Mouse (Mus musculus): Measurements from ENCODE around the gene Meox1. TPM values are rescaled to one million over a fixed set of nuclear protein-coding genes. Genes with fewer than 3 reads are reported as not detected.

The Meox1 gene
- polyA plus RNA-seq (2014; fragmentation: Illumina TruSeq; extraction: RNeasy Lipid Tissue Mini Kit (QIAGEN cat#74804); ENCODE audit: low read depth, low replicate concordance) = 3.1 TPM

DNA sequence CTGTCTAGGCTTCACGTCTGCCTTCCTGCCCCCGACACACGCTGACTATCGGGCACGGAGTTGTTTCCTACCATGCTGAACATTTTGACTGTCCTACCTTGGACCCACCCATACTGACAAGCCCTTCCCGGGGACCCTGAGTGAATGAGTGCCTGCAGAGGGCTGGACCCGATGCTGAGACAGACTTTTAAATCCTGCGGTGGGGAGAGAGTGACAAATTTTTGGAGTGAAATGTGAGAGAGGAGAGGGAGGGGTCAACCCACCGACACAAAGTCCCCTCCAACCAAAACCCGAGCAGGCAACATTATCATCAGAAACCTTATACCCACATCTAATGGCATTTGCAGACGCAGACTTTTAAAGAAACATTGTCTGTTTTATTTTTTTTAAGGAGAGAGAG is at the start of gene Meox1:
Gene Meox1 (minus strand): TSS at position 171 of the 400 bp plus-strand sequence.

Other genes starting within 250 kb of the Meox1 start
- 21.8 TPM for gene Arl4d, start 228.8 kb downstream of the Meox1 start, polyA plus RNA-seq (2014; fragmentation: Illumina TruSeq; extraction: RNeasy Lipid Tissue Mini Kit (QIAGEN cat#74804); ENCODE audit: low read depth, low replicate concordance)
- gene Dhx8, start 161.5 kb downstream of the Meox1 start, polyA plus RNA-seq (2014; fragmentation: Illumina TruSeq; extraction: RNeasy Lipid Tissue Mini Kit (QIAGEN cat#74804); ENCODE audit: low read depth, low replicate concordance) = 15.2 TPM
- 40.5 TPM for gene Etv4, start 109.0 kb downstream of the Meox1 start, polyA plus RNA-seq (2014; fragmentation: Illumina TruSeq; extraction: RNeasy Lipid Tissue Mini Kit (QIAGEN cat#74804); ENCODE audit: low read depth, low replicate concordance)
- not detected for gene Sost, start 72.6 kb upstream of the Meox1 start, polyA plus RNA-seq (2014; fragmentation: Illumina TruSeq; extraction: RNeasy Lipid Tissue Mini Kit (QIAGEN cat#74804); ENCODE audit: low read depth, low replicate concordance)
- gene Cfap97d1, start 89.9 kb upstream of the Meox1 start, polyA plus RNA-seq (2014; fragmentation: Illumina TruSeq; extraction: RNeasy Lipid Tissue Mini Kit (QIAGEN cat#74804); ENCODE audit: low read depth, low replicate concordance) = 1.6 TPM
- gene Dusp3, start 92.6 kb upstream of the Meox1 start, polyA plus RNA-seq (2014; fragmentation: Illumina TruSeq; extraction: RNeasy Lipid Tissue Mini Kit (QIAGEN cat#74804); ENCODE audit: low read depth, low replicate concordance) = 44.8 TPM
- gene Mpp3, start 134.1 kb upstream of the Meox1 start, polyA plus RNA-seq (2014; fragmentation: Illumina TruSeq; extraction: RNeasy Lipid Tissue Mini Kit (QIAGEN cat#74804); ENCODE audit: low read depth, low replicate concordance) = 21.9 TPM
- 59.1 TPM for gene Cd300lg, start 147.1 kb upstream of the Meox1 start, polyA plus RNA-seq (2014; fragmentation: Illumina TruSeq; extraction: RNeasy Lipid Tissue Mini Kit (QIAGEN cat#74804); ENCODE audit: low read depth, low replicate concordance)
- 41.1 TPM for gene Mpp2, start 194.1 kb upstream of the Meox1 start, polyA plus RNA-seq (2014; fragmentation: Illumina TruSeq; extraction: RNeasy Lipid Tissue Mini Kit (QIAGEN cat#74804); ENCODE audit: low read depth, low replicate concordance)
- gene Ppy, start 206.9 kb upstream of the Meox1 start, polyA plus RNA-seq (2014; fragmentation: Illumina TruSeq; extraction: RNeasy Lipid Tissue Mini Kit (QIAGEN cat#74804); ENCODE audit: low read depth, low replicate concordance) = 27.9 TPM
- gene Pyy, start 213.5 kb upstream of the Meox1 start, polyA plus RNA-seq (2014; fragmentation: Illumina TruSeq; extraction: RNeasy Lipid Tissue Mini Kit (QIAGEN cat#74804); ENCODE audit: low read depth, low replicate concordance) = not detected

Data from adipose tissue, adult 10 weeks (tissue).